Mouse (Mus musculus): Measurements from ENCODE around the gene Ctsa. TPM values are rescaled to one million over a fixed set of nuclear protein-coding genes. Genes with fewer than 3 reads are reported as not detected.
"Not testable (repeated sequence)": the region's sequence is repeated elsewhere in the genome, so short reads cannot be mapped to it uniquely, and the experiment has no call there.

The Ctsa gene
- polyA plus RNA-seq, 1 experiment = 504 TPM

GRCm38 (mm10) chr2:164794293-164794692, 38.4 kb upstream of the Ctsa start:
- Histone ChIP-seq H3K27me3 (replicated peaks; ENCODE audit: control insufficient read depth, insufficient read depth, low read length) (no peaks in the 10 kb centered on the region), H3K36me3 (ENCODE audit: control insufficient read depth, insufficient read depth, low read length) (peaks cover 2% of the 10 kb centered on the region; the same call in 1 of the 2 replicates), H3K4me3 (ENCODE audit: insufficient read depth, low read depth, low read length) (no peak overlapping the region), H3K4me1 (ENCODE audit: control insufficient read depth, insufficient read depth, low read length) (no peaks in the 10 kb centered on the region), H3K27ac (ENCODE audit: insufficient read depth, low read depth, low read length) (no peak overlapping the region)
- 17% methylated on average over 5 of the region's 5 CpGs for WGBS
- TF ChIP-seq CTCF (conservative IDR thresholded peaks at IDR 0.05; ENCODE audit: insufficient read depth, insufficient read length, low read depth, low read length) (peak; percentile 86), POLR2A (IDR thresholded peaks at IDR 0.05; ENCODE audit: low read depth, low read length) (no peak)
- DNase-seq = peak; percentile 93

- 74% methylated on average over 4 of the region's 4 CpGs for WGBS
- TF ChIP-seq POLR2A (IDR thresholded peaks at IDR 0.05; ENCODE audit: low read depth, low read length) (no peak), CTCF (conservative IDR thresholded peaks at IDR 0.05; ENCODE audit: insufficient read depth, insufficient read length, low read depth, low read length) (no peak)
- Histone ChIP-seq H3K4me3 (ENCODE audit: insufficient read depth, low read depth, low read length) (no peak overlapping the region), H3K4me1 (ENCODE audit: control insufficient read depth, insufficient read depth, low read length) (peaks cover 3% of the 10 kb centered on the region; the same call in 1 of the 2 replicates), H3K27me3 (replicated peaks; ENCODE audit: control insufficient read depth, insufficient read depth, low read length) (no peaks in the 10 kb centered on the region), H3K36me3 (ENCODE audit: control insufficient read depth, insufficient read depth, low read length) (peaks cover 2% of the 10 kb centered on the region; the same call in 1 of the 2 replicates), H3K27ac (ENCODE audit: insufficient read depth, low read depth, low read length) (no peak overlapping the region)
- DNase-seq = no peak
Measured at GRCm38 (mm10) chr2:164795868-164796267, 36.8 kb upstream of the Ctsa start.

- peaks cover 11% of the 10 kb centered on the region for H3K4me1 ChIP-seq (ENCODE audit: control insufficient read depth, insufficient read depth, low read length)
- not testable (repeated sequence) for H3K4me3 ChIP-seq (ENCODE audit: insufficient read depth, low read depth, low read length); H3K27ac ChIP-seq (ENCODE audit: insufficient read depth, low read depth, low read length); H3K36me3 ChIP-seq (ENCODE audit: control insufficient read depth, insufficient read depth, low read length); H3K27me3 ChIP-seq (replicated peaks; ENCODE audit: control insufficient read depth, insufficient read depth, low read length)
- peak; percentile 31 for DNase-seq
- 0 out of 2 replicates have a peak, but pooled peaks have one; percentile 8 for TF ChIP-seq CTCF (conservative IDR thresholded peaks at IDR 0.05; ENCODE audit: insufficient read depth, insufficient read length, low read depth, low read length)
- WGBS = 67% methylated on average over 6 of the region's 6 CpGs
Measured at GRCm38 (mm10) chr2:164798554-164798953, 34.1 kb upstream of the Ctsa start.

- no peaks in the 10 kb centered on the region for H3K27me3 ChIP-seq (replicated peaks; ENCODE audit: control insufficient read depth, insufficient read depth, low read length)
- H3K4me3 ChIP-seq (ENCODE audit: insufficient read depth, low read depth, low read length) = no peak overlapping the region
- TF ChIP-seq POLR2A (IDR thresholded peaks at IDR 0.05; ENCODE audit: low read depth, low read length) = no peak
- TF ChIP-seq CTCF (conservative IDR thresholded peaks at IDR 0.05; ENCODE audit: insufficient read depth, insufficient read length, low read depth, low read length) = no peak
- H3K4me1 ChIP-seq (ENCODE audit: control insufficient read depth, insufficient read depth, low read length) = peaks cover 16% of the 10 kb centered on the region
- WGBS = 47% methylated on average over 13 of the region's 13 CpGs
- peak; percentile 46 for DNase-seq
- no peak overlapping the region for H3K27ac ChIP-seq (ENCODE audit: insufficient read depth, low read depth, low read length)
- H3K36me3 ChIP-seq (ENCODE audit: control insufficient read depth, insufficient read depth, low read length) = no peaks in the 10 kb centered on the region; the same call in 1 of the 2 replicates
Measured at GRCm38 (mm10) chr2:164800252-164801004, 32.2 kb upstream of the Ctsa start.

GRCm38 (mm10) chr2:164803201-164803920, 29.3 kb upstream of the Ctsa start:
- Histone ChIP-seq H3K4me1 (ENCODE audit: control insufficient read depth, insufficient read depth, low read length) (peaks cover 19% of the 10 kb centered on the region), H3K27me3 (replicated peaks; ENCODE audit: control insufficient read depth, insufficient read depth, low read length) (no peaks in the 10 kb centered on the region), H3K4me3 (ENCODE audit: insufficient read depth, low read depth, low read length) (peak overlapping the region; percentile 39), H3K27ac (ENCODE audit: insufficient read depth, low read depth, low read length) (no peak overlapping the region; the same call in 1 of the 2 replicates), H3K36me3 (ENCODE audit: control insufficient read depth, insufficient read depth, low read length) (no peaks in the 10 kb centered on the region; the same call in 1 of the 2 replicates)
- 60% methylated on average over 16 of the region's 16 CpGs for WGBS
- DNase-seq = peak; percentile 53
- TF ChIP-seq CTCF (conservative IDR thresholded peaks at IDR 0.05; ENCODE audit: insufficient read depth, insufficient read length, low read depth, low read length) (no peak), POLR2A (IDR thresholded peaks at IDR 0.05; ENCODE audit: low read depth, low read length) (no peak)

GRCm38 (mm10) chr2:164803921-164804313, 28.8 kb upstream of the Ctsa start:
- Histone ChIP-seq H3K4me1 (ENCODE audit: control insufficient read depth, insufficient read depth, low read length) (peaks cover 19% of the 10 kb centered on the region), H3K36me3 (ENCODE audit: control insufficient read depth, insufficient read depth, low read length) (no peaks in the 10 kb centered on the region; the same call in 1 of the 2 replicates), H3K27ac (ENCODE audit: insufficient read depth, low read depth, low read length) (no peak overlapping the region), H3K27me3 (replicated peaks; ENCODE audit: control insufficient read depth, insufficient read depth, low read length) (no peaks in the 10 kb centered on the region), H3K4me3 (ENCODE audit: insufficient read depth, low read depth, low read length) (peak overlapping the region; percentile 100)
- DNase-seq = no peak
- WGBS = 34% methylated on average over 1 of the region's 1 CpGs
- TF ChIP-seq POLR2A (IDR thresholded peaks at IDR 0.05; ENCODE audit: low read depth, low read length) (no peak), CTCF (conservative IDR thresholded peaks at IDR 0.05; ENCODE audit: insufficient read depth, insufficient read length, low read depth, low read length) (no peak)
